Mouse (Mus musculus): ENCODE data around the gene Spaca7. TPM values are rescaled to one million over a fixed set of nuclear protein-coding genes. Genes with fewer than 3 reads are reported as not detected.
"Not testable (repeated sequence)": the region's sequence is repeated elsewhere in the genome, so short reads cannot be mapped to it uniquely, and the experiment has no call there.

Spaca7 gene
- polyA plus RNA-seq, 1 experiment, result not detected

DNA sequence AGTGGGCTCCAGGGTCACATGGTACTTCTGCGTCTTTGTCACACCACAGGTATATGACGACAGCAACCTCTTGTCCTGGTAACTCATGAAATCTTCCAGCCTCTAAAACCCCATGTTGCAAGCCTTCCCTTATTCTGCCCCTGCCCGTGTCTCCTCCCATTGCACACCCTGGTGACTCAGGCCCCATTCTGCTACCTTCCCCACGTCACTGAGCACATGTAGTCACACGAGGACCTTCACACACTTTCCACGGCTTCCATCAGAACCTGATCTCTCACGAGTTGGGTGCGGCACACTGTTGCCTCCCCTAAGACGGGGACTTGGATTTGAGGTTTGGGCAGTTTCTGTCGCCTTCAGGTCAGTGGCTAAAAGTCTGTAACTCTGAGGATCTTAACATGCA is 36.0 kb downstream of the Spaca7 start:
- DNase-seq (ENCODE audit: extremely low spot score in 1 of 2, low spot score in 1 of 2), result no peak

DNA sequence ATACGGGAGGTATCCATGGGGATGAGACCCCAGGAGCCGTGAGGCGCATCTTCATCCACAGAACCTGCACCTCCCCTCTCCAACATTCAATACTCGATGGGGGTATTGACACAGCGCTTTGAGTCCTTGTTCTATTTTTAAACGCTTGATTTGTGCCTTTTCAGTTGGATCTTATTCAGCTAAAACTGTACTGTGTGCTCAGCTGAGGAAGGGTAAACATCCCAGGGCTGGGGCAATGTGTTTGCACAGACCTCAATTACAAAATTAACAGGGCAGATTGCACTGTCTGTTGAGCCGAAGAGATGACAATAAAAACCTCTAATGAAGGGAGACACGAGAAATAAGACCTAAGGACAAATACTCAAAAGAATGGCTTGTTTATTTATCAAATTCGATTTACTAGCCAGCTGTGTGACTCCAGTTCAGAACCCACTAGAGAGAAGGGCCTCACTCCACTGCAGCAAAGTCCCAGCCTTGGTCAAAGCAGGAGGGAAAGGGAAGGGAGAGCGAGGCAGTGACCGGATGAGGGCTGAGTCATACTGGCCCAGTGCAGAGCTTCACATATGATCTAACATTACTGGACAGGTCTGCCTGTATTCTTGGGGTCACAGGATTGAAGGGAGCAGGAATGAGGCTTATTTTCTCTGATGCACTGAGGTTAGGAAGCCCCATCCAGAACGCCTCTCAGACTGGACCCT is 37.1 kb downstream of the Spaca7 start:
- no peak for DNase-seq (ENCODE audit: extremely low spot score in 1 of 2, low spot score in 1 of 2)

DNA sequence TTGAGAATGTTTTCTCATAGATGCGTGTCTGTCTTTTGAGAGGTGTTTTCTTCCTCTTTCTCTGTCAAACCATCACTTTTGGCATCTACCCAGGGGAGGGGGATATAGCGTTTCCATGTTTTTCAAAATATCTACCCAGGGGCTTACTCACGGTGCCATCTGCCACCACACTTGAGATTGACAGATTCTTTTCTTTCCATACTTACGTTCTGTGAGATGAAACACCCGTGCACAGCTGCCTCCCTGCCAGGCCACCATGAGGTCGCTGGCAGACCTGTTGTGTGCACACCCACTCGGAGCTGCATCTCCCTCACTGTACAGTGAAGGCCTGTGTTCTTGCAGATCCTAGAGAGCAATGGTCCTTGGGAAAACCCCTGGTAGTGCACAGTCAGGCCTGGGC is 40.4 kb downstream of the Spaca7 start:
- DNase-seq (ENCODE audit: extremely low spot score in 1 of 2, low spot score in 1 of 2), result no peak

DNA sequence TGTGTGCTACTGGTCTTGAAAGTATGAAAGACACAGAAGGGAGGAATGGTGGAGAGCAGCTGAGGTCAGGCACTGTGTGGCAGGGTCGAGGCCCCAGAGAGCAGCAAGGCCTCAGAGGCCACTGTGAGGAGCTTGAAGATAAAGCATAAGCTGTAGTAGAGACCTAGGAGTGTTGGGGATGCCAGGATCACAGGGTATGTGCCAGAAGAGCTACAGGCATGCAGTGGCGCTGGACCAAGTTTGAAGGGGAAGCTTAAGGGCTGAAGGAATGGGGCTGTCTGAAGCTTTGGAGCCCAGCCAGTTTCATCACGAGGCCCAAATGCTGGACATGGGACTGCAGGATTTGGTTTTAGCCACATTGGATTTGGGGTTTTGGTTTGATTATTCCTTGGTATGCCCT is 44.5 kb downstream of the Spaca7 start:
- DNase-seq (ENCODE audit: extremely low spot score in 1 of 2, low spot score in 1 of 2), result not testable (repeated sequence)

DNA sequence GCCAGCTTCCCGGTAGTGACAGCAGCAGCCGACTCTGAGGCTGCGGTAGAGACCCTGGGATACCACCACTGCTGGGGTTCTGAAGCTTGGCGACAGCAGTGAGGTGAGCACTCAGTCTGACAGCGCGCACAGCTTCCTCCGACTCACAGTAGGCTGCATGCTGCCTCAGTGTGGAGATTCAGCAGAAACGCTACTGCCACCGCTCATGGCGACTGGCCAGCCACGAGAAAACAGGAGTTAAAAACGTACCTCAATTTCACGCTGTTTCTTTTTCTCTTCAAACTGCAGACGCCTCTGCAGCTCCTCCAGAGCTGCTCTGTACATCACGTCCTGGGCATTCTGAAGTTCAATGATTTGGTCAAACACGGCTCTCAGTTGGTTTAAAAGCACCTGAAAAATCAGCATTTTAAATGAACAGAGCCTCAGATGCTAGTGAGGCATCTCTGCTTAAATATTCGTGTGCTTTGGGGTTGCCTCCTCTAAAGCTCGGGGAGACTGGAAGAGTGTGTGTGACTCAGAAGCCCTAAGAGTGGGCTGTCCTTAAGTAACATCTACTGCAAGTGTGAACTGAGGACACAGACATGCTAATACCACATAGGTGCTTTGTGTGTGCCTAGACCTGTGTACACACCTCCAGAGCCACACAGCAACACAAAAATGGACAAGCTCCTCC is 48.9 kb downstream of the Spaca7 start:
- peak; percentile 44 to 69 for DNase-seq (ENCODE audit: extremely low spot score in 1 of 2, low spot score in 1 of 2)

DNA sequence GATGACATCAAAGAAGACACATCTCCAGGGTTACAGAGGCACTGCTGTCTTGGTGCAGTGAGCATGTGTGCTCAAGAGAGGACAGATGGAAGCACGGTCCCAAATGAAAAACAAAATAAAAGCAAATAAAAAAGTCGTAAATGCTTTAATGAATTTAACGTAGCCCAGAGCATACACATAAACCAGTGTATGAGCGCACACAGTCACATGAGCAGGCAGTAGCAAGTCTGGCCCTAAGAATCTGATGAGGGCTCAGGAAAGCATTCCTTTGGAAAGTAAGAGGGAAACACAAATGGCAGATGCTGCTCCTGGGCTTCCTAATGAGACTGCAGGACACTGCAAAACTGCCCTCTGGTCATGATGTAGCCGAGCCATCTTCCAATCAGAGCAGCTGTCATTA is 53.1 kb downstream of the Spaca7 start:
- DNase-seq (ENCODE audit: extremely low spot score in 1 of 2, low spot score in 1 of 2), result no peak

DNA sequence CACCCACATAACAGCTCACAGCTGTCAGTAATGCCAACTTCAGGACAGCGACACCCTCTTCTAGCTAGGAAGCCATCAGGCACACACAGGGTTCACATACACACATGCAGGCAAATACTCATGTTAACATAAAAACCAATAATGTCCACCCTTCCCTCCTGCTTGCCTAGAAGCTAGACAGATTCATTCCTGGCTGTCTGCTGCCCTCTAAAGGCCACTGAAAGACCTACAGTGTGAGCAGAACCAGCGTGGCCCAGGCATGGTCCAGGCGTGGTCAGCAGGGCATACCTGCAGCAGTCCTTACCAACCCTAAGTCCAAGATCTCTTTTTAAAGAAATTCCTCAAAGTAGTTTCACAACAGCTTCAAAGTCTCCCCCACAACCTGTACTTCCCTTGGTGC is 56.2 kb downstream of the Spaca7 start:
- peak in 1 of 2 experiments; percentile 74 for DNase-seq (ENCODE audit: extremely low spot score in 1 of 2, low spot score in 1 of 2)

DNA sequence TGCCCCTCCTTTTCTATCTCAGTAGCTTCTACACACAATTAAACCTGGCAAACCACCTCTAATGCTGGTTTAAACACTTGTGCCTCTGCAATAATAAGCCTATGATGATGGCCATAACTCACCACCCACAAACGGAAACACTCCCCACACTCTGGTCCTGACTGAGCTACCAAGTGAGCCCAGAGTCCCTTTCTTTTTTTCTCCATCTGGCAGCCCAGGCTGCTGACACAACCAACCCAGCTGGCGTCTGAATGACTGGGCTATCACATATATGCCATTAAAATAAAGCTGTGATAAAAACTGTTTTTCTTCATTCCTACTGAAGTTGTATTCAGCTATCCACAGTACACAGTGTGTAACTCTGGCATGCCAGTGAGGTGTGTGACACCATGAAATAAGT is 62.5 kb downstream of the Spaca7 start:
- peak in 1 of 2 experiments; percentile 11 for DNase-seq (ENCODE audit: extremely low spot score in 1 of 2, low spot score in 1 of 2)

DNA sequence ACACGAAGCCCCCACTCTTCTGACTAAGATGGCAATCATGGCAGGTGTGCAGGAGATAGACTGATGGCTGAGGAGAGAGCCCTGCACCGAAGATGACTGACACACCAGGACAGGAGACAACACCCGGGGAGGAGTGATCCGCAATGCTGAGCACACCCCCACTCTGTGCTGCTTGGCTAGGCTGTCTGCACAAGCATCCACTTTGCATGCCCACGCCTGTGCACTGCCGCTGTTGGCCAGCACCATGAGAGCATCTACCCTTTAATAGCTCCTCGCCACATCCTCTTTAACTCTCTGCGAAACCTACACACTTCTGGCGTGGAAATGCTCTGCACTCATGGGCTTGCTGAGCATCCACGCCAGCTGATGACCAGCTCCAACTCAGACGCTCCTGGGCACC is 65.6 kb downstream of the Spaca7 start:
- DNase-seq (ENCODE audit: extremely low spot score in 1 of 2, low spot score in 1 of 2), result peak in 1 of 2 experiments; percentile 27

DNA sequence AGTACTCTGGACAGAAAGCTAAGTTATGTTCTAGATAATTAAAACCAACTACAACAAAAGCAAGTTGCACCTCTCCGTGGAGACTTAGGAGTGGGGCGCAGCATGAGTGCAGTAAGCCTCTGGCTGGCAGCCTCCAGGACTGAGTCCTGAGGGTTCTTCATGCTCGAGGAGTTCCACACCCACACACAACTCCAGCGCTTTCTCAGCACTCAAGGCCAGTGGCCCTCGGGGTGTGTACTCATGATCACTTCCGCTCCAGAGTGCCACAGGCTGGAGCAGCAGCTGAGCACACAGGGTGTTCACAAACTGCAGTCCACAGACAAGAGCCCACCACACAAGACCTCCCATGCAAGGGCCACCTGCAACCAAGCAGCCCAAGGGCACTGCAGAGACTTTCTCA is 68.7 kb downstream of the Spaca7 start:
- DNase-seq (ENCODE audit: extremely low spot score in 1 of 2, low spot score in 1 of 2), result no peak

DNA sequence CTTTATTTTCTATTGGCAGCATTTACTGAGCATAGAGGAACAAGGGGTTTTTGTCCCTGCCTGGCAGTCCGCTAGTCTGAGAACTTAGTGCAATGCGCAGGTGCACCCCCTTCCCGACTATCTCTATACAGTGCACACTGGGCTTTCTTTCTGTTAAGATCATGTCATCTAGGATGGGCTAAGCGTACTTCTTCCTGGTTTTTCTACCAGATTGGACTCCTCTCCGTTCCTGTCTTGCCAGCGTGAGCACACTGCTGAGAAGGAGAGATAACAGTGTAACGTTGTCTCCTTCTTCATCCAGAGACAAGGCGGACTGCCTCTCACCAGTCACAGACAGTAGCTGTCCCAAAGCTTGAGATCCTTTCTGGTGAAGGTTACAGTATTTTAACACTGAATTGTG is 71.5 kb downstream of the Spaca7 start:
- no peak for DNase-seq (ENCODE audit: extremely low spot score in 1 of 2, low spot score in 1 of 2)

DNA sequence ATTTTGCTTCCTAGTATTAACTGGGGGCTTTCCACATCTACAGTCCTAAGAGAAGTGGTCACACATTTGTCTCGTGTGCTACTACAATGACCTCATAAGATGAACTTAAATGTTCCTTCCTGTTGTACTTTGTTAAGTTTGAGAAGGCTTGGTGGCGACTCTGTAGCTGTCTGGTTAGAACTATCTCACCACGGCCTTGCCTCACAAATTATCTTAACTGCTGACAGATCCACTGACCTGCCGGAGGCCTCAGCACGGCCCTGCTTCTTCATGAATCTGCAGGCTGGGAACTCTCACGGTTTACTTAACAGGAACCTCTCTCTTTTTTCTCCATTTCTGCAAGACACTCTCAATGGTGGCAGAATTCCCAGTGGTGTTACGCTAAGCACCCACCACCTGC is 72.1 kb downstream of the Spaca7 start:
- DNase-seq (ENCODE audit: extremely low spot score in 1 of 2, low spot score in 1 of 2), result no peak

DNA sequence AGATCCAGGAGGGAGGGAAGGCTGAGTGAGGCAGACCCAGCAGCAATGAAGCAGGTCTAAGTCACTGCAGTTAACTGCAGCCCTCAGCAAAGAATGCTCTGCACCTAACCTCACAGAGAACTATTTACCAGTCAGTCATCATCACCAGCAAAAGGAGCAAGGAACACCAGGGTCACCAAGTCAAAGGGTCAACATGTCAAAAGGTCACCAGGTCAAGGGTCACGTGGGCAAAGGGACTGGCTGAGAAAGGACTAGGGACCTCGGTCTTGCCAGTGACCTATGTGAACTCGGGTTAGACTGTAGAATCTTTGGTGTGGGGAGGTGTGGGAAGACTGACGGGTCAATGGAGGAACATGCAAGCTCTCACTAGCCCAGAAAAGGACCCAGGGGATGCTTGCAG is 73.7 kb downstream of the Spaca7 start:
- no peak for DNase-seq (ENCODE audit: extremely low spot score in 1 of 2, low spot score in 1 of 2)

DNA sequence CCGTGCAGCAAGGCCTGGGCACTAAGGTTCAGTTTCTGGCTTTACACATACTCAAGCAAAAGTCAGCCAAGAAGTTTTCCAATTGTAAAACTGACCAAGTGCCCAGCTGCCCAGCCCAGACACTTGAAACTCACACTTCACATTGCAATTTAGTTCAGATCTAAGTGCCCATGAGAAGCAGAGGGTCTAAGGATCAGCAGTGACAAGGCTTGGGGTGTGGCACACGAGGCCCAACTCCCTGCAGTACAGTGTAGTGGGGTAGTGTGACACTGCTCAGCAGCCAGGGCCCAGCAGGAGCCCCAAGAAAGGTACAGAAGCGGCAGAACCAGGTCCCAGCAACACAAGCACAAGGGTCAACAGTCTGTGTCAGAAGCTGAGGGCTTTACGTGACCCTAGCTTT is 76.1 kb downstream of the Spaca7 start:
- DNase-seq (ENCODE audit: extremely low spot score in 1 of 2, low spot score in 1 of 2), result no peak

Other genes with a start within 250 kb of the Spaca7 start
- gene Sox1, start 177.7 kb upstream of the Spaca7 start, polyA plus RNA-seq (2012; rRNA removed), result 11.7 and 13.4 TPM in 2 replicates
- gene Tubgcp3, start 99.2 kb downstream of the Spaca7 start, polyA plus RNA-seq (2012; rRNA removed), result 56.2 TPM in 2 replicates
- 42.4 and 45.0 TPM in 2 replicates for gene Atp11a, start 184.0 kb downstream of the Spaca7 start, polyA plus RNA-seq (2012; rRNA removed)